17 mouse cellular contexts compared by ENCODE assay signal in the genomic region with DNA sequence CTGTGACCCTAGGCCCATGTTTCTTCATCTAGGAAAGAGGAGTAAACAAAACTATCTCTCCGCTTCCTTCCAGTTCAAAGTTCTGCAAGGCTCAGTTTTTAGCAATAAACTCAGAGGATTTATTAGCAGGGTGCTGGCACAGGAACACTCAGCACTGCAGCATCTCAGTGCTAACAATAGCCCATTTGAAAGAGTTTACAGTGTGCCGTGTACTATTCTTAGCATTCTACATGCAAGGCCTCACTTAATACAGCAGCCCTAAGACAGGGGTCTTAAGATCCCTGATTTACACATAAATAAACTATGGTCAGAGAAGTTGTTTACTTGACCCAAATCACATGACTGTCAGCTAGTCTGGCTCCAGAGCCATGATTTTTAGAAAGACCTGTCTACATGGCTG. TPM values are rescaled to one million over a fixed set of nuclear protein-coding genes. Genes with fewer than 3 reads are reported as not detected.
DNase-seq lines count a peak whose midpoint lies in the region; ATAC-seq lines count a peak whose summit lies in the region.
"Had no signal": no experiment of that assay in that cellular context is flagged by ENCODE, and none has a peak within 500 bp of the region (broad histone marks: within the 10 kb centered on the region; RNA-seq: fewer than 3 reads in every experiment).

No protein-coding gene starts in this region.

- H3K9me3 ChIP-seq in heart, embryonic 14.5 days (ENCODE audit: control insufficient read depth, low read length) = no peaks in the 10 kb centered on the region
- no peaks in the 10 kb centered on the region for H3K9me3 ChIP-seq in kidney, embryonic 16.5 days (ENCODE audit: low read length)
- H3K9me3 ChIP-seq in neural tube, embryonic 11.5 days (ENCODE audit: control insufficient read depth, low read length) = no peaks in the 10 kb centered on the region
- H3K9me3 ChIP-seq: embryonic facial prominence, embryonic 15.5 days; hindbrain, embryonic 15.5 days; intestine, embryonic 15.5 days; limb, embryonic 13.5 days; liver, embryonic 13.5 days had no signal

- WGBS in heart, embryonic 14.5 days = 45% methylated on average over 2 of the region's 2 CpGs
- WGBS in kidney, embryonic 16.5 days = 39% methylated on average over 2 of the region's 2 CpGs
- WGBS in neural tube, embryonic 11.5 days = 74% methylated on average over 2 of the region's 2 CpGs

- H3K27me3 ChIP-seq in heart, embryonic 14.5 days (ENCODE audit: control insufficient read depth, insufficient read depth, low read length) = no peaks in the 10 kb centered on the region
- no peaks in the 10 kb centered on the region for H3K27me3 ChIP-seq in kidney, embryonic 16.5 days (ENCODE audit: insufficient read depth, low read length)
- no peaks in the 10 kb centered on the region for H3K27me3 ChIP-seq in neural tube, embryonic 11.5 days (ENCODE audit: control insufficient read depth, insufficient read depth, low read length)
- H3K27me3 ChIP-seq: embryonic facial prominence, embryonic 15.5 days; hindbrain, embryonic 15.5 days; intestine, embryonic 15.5 days; limb, embryonic 13.5 days; liver, embryonic 13.5 days had no signal

- H3K4me1 ChIP-seq in heart, embryonic 14.5 days (ENCODE audit: control insufficient read depth in 2 of 2, insufficient read depth in 2 of 2, low read length in 2 of 2) = peaks cover 19 to 29% of the 10 kb centered on the region in 2 experiments
- H3K4me1 ChIP-seq in kidney, embryonic 16.5 days (ENCODE audit: insufficient read depth, low read length) = peaks cover 22% of the 10 kb centered on the region
- H3K4me1 ChIP-seq in neural tube, embryonic 11.5 days (ENCODE audit: control insufficient read depth, insufficient read depth, low read length) = no peaks in the 10 kb centered on the region
- H3K4me1 ChIP-seq: hindbrain, embryonic 15.5 days; liver, embryonic 13.5 days had no signal

- no peak overlapping the region for H3K9ac ChIP-seq in heart, embryonic 14.5 days (ENCODE audit: low read length)
- H3K9ac ChIP-seq in kidney, embryonic 16.5 days (replicated peaks; ENCODE audit: low read length) = no peak overlapping the region
- H3K9ac ChIP-seq in neural tube, embryonic 11.5 days (ENCODE audit: low read length) = no peak overlapping the region
- H3K9ac ChIP-seq: embryonic facial prominence, embryonic 15.5 days; hindbrain, embryonic 15.5 days; intestine, embryonic 15.5 days; limb, embryonic 13.5 days; liver, embryonic 13.5 days had no signal

- no peak overlapping the region for H3K4me2 ChIP-seq in heart, embryonic 14.5 days (ENCODE audit: low read length)
- H3K4me2 ChIP-seq in kidney, embryonic 16.5 days (replicated peaks; ENCODE audit: low read depth, low read length) = no peak overlapping the region
- no peak overlapping the region for H3K4me2 ChIP-seq in neural tube, embryonic 11.5 days (ENCODE audit: low read depth)
- H3K4me2 ChIP-seq: embryonic facial prominence, embryonic 15.5 days; hindbrain, embryonic 15.5 days; intestine, embryonic 15.5 days; limb, embryonic 13.5 days; liver, embryonic 13.5 days had no signal

- no peak for DNase-seq in heart, adult 8-10 months (ENCODE audit: low spot score)
- DNase-seq in kidney, postnatal 25 days = no peak
- peak; percentile 2 for DNase-seq in neural tube, embryonic 11.5 days (ENCODE audit: low spot score)
- no peak for DNase-seq in neural tube, embryonic 10.5 days (ENCODE audit: extremely low spot score, low spot score)
- no peak for DNase-seq in frontal cortex, adult 2 months (ENCODE audit: extremely low spot score in 1 of 2, low spot score in 1 of 2)
- DNase-seq: cerebellum, adult 2 months; cerebellum, postnatal 36 days; liver, embryonic 13.5 days; lung, postnatal 36 days; retina, postnatal 1 day had no signal

- ATAC-seq in heart, embryonic 14.5 days (ENCODE audit: insufficient number of reproducible peaks, insufficient read depth, low FRiP score, low read depth) = no peak
- ATAC-seq in kidney, embryonic 16.5 days (ENCODE audit: low FRiP score, low TSS enrichment) = peak; percentile 67; the same call in 1 of the 2 replicates
- no peak for ATAC-seq in neural tube, embryonic 11.5 days (ENCODE audit: insufficient read depth, low FRiP score, low TSS enrichment)
- ATAC-seq: forebrain, embryonic 16.5 days; intestine, embryonic 15.5 days had no signal

- peak overlapping the region; percentile 39 to 61 for H3K27ac ChIP-seq in heart, embryonic 14.5 days (replicated peaks in 1 of 2; ENCODE audit: control insufficient read depth in 1 of 2, insufficient read depth in 1 of 2, low read depth in 2 of 2, low read length in 2 of 2)
- no peak overlapping the region for H3K27ac ChIP-seq in kidney, embryonic 16.5 days (ENCODE audit: low read length)
- H3K27ac ChIP-seq in neural tube, embryonic 11.5 days (ENCODE audit: low read depth, low read length) = no peak overlapping the region
- H3K27ac ChIP-seq: embryonic facial prominence, embryonic 15.5 days; hindbrain, embryonic 15.5 days; intestine, embryonic 15.5 days; limb, embryonic 13.5 days; liver, embryonic 13.5 days had no signal

- H3K4me3 ChIP-seq in heart, embryonic 14.5 days (ENCODE audit: control insufficient read depth in 1 of 2, insufficient read depth in 1 of 2, low read depth in 1 of 2, low read length in 2 of 2) = no peak overlapping the region
- H3K4me3 ChIP-seq in kidney, embryonic 16.5 days (ENCODE audit: low read length) = no peak overlapping the region
- no peak overlapping the region for H3K4me3 ChIP-seq in neural tube, embryonic 11.5 days (ENCODE audit: low read depth, low read length)
- H3K4me3 ChIP-seq: embryonic facial prominence, embryonic 15.5 days; hindbrain, embryonic 15.5 days; intestine, embryonic 15.5 days; limb, embryonic 13.5 days; liver, embryonic 13.5 days had no signal

- no peaks in the 10 kb centered on the region for H3K36me3 ChIP-seq in heart, embryonic 14.5 days (ENCODE audit: control insufficient read depth, insufficient read depth, low read length)
- H3K36me3 ChIP-seq in kidney, embryonic 16.5 days (ENCODE audit: insufficient read depth, low read length) = no peaks in the 10 kb centered on the region
- no peaks in the 10 kb centered on the region for H3K36me3 ChIP-seq in neural tube, embryonic 11.5 days (ENCODE audit: control insufficient read depth, insufficient read depth, low read length)
- H3K36me3 ChIP-seq: embryonic facial prominence, embryonic 15.5 days; hindbrain, embryonic 15.5 days; intestine, embryonic 15.5 days; liver, embryonic 13.5 days had no signal

RNA-seq across cellular contexts. Expression of gene Ddr2, which starts 44.6 kb away (rescaled TPM):
- 6.2 and 6.5 TPM in 2 replicates for polyA plus RNA-seq in heart, embryonic 14.5 days (2014; fragmentation: Nextera tagmentation; extraction: Ambion mirVana)
- 10 to 100 TPM; 18.9 to 24.8 (median 23.2) TPM for total RNA-seq in heart, adult 8-10 months (2022)
- 33.1 and 35.7 TPM in 2 replicates for polyA plus RNA-seq in kidney, embryonic 16.5 days (2015; fragmentation: Nextera tagmentation; extraction: Ambion mirVana)
- polyA plus RNA-seq in neural tube, embryonic 11.5 days (2014; fragmentation: Nextera tagmentation; extraction: Ambion mirVana) = 36.0 and 43.6 TPM in 2 replicates
- 4.8 and 5.9 TPM in 2 replicates for polyA plus RNA-seq in frontal cortex, adult 2 months (2012; rRNA removed)

Comparison
In these comparisons a context has a peak if more than half of its experiments do, and no peak if none do; other contexts are left out.
1. H3K27ac ChIP-seq: peak in heart, embryonic 14.5 days (2 of 2); none in kidney, embryonic 16.5 days (single experiment) and neural tube, embryonic 11.5 days (single experiment).